Mouse (Mus musculus): ENCODE data around the gene Mcpt8. TPM values are rescaled to one million over a fixed set of nuclear protein-coding genes. Genes with fewer than 3 reads are reported as not detected.
"Not testable (repeated sequence)": the region's sequence is repeated elsewhere in the genome, so short reads cannot be mapped to it uniquely, and the experiment has no call there.

The Mcpt8 gene
- polyA plus RNA-seq, 1 experiment from 2014 or later: not detected

GRCm38 (mm10) chr14:56041792-56042191, 43.3 kb downstream of the Mcpt8 start, which contains the start of gene Mcpt2:
TSS of gene Mcpt2 (plus strand) at chr14:56042041.
- H3K27ac ChIP-seq (ENCODE audit: low read length); H3K4me2 ChIP-seq (ENCODE audit: low read length); H3K9ac ChIP-seq (replicated peaks; ENCODE audit: low read depth, low read length); H3K27me3 ChIP-seq (replicated peaks; ENCODE audit: control insufficient read depth, insufficient read depth, low read length); H3K36me3 ChIP-seq (ENCODE audit: control insufficient read depth, insufficient read depth); H3K9me3 ChIP-seq (ENCODE audit: control insufficient read depth, low read length); H3K4me3 ChIP-seq (replicated peaks; ENCODE audit: low read length); ATAC-seq; H3K4me1 ChIP-seq (replicated peaks; ENCODE audit: control insufficient read depth, insufficient read depth, low read length): not testable (repeated sequence)
- 64% methylated on average over 1 of the region's 1 CpGs for WGBS

GRCm38 (mm10) chr14:56034433-56034832, 50.6 kb downstream of the Mcpt8 start:
- no peak for ATAC-seq
- WGBS: 80% methylated on average over 2 of the region's 2 CpGs

More at GRCm38 (mm10) chr14:56034433-56034832, 50.6 kb downstream of the Mcpt8 start:
- Histone ChIP-seq H3K9ac (replicated peaks; ENCODE audit: low read depth, low read length) (no peak overlapping the region), H3K9me3 (ENCODE audit: control insufficient read depth, low read length) (no peaks in the 10 kb centered on the region), H3K36me3 (ENCODE audit: control insufficient read depth, insufficient read depth) (no peaks in the 10 kb centered on the region), H3K4me3 (replicated peaks; ENCODE audit: low read length) (no peak overlapping the region), H3K4me2 (ENCODE audit: low read length) (no peak overlapping the region), H3K27ac (ENCODE audit: low read length) (no peak overlapping the region), H3K4me1 (replicated peaks; ENCODE audit: control insufficient read depth, insufficient read depth, low read length) (no peaks in the 10 kb centered on the region), H3K27me3 (replicated peaks; ENCODE audit: control insufficient read depth, insufficient read depth, low read length) (no peaks in the 10 kb centered on the region)

Small RNAs within 50 kb of the gene (microRNA-seq; reads per million reads assigned to microRNA genes)
- gene Mir6949: not detected

Other genes starting within 250 kb of the Mcpt8 start
- 11.3 and 13.2 TPM in 2 replicates for gene Nynrin, start 231.3 kb downstream of the Mcpt8 start, polyA plus RNA-seq (2015; fragmentation: Nextera tagmentation; extraction: Ambion mirVana)
- 0.14 and 0.21 TPM in 2 replicates for gene Cbln3, start 200.9 kb downstream of the Mcpt8 start, polyA plus RNA-seq (2015; fragmentation: Nextera tagmentation; extraction: Ambion mirVana)
- 10.3 and 11.1 TPM in 2 replicates for gene Khnyn, start 200.3 kb downstream of the Mcpt8 start, polyA plus RNA-seq (2015; fragmentation: Nextera tagmentation; extraction: Ambion mirVana)
- 102 and 128 TPM in 2 replicates for gene Sdr39u1, start 185.0 kb downstream of the Mcpt8 start, polyA plus RNA-seq (2015; fragmentation: Nextera tagmentation; extraction: Ambion mirVana)
- gene Cma1, start 140.6 kb downstream of the Mcpt8 start, polyA plus RNA-seq (2015; fragmentation: Nextera tagmentation; extraction: Ambion mirVana): 0.27 and 0.61 TPM in 2 replicates
- gene Cma2, start 134.3 kb downstream of the Mcpt8 start, polyA plus RNA-seq (2015; fragmentation: Nextera tagmentation; extraction: Ambion mirVana): not detected in 2 replicates
- gene Mcpt1, start 67.3 kb downstream of the Mcpt8 start, polyA plus RNA-seq (2015; fragmentation: Nextera tagmentation; extraction: Ambion mirVana): not detected in 2 replicates
- not detected in 2 replicates for gene Mcpt9, start 54.8 kb downstream of the Mcpt8 start, polyA plus RNA-seq (2015; fragmentation: Nextera tagmentation; extraction: Ambion mirVana)
- gene Mcpt2, start 43.2 kb downstream of the Mcpt8 start, polyA plus RNA-seq (2015; fragmentation: Nextera tagmentation; extraction: Ambion mirVana): not detected in 2 replicates
- gene Mcpt4, start 23.0 kb downstream of the Mcpt8 start, polyA plus RNA-seq (2015; fragmentation: Nextera tagmentation; extraction: Ambion mirVana): not detected in 2 replicates
- not detected in 2 replicates for gene Ctsg, start 17.3 kb upstream of the Mcpt8 start, polyA plus RNA-seq (2015; fragmentation: Nextera tagmentation; extraction: Ambion mirVana)
- gene Gzme, start 35.4 kb upstream of the Mcpt8 start, polyA plus RNA-seq (2015; fragmentation: Nextera tagmentation; extraction: Ambion mirVana): not detected in 2 replicates
- gene Gzmd, start 47.3 kb upstream of the Mcpt8 start, polyA plus RNA-seq (2015; fragmentation: Nextera tagmentation; extraction: Ambion mirVana): not detected in 2 replicates
- gene Gzmg, start 74.3 kb upstream of the Mcpt8 start, polyA plus RNA-seq (2015; fragmentation: Nextera tagmentation; extraction: Ambion mirVana): not detected in 2 replicates
- gene Gzmn, start 89.3 kb upstream of the Mcpt8 start, polyA plus RNA-seq (2015; fragmentation: Nextera tagmentation; extraction: Ambion mirVana): not detected in 2 replicates
- gene Gzmf, start 126.1 kb upstream of the Mcpt8 start, polyA plus RNA-seq (2015; fragmentation: Nextera tagmentation; extraction: Ambion mirVana): not detected in 2 replicates
- not detected in 2 replicates for gene Gzmc, start 149.4 kb upstream of the Mcpt8 start, polyA plus RNA-seq (2015; fragmentation: Nextera tagmentation; extraction: Ambion mirVana)
- not detected in 2 replicates for gene Gzmb, start 177.0 kb upstream of the Mcpt8 start, polyA plus RNA-seq (2015; fragmentation: Nextera tagmentation; extraction: Ambion mirVana)

Measured in forebrain, embryonic 16.5 days (tissue).